Mouse (Mus musculus): ENCODE results near the gene Llph.
A peak's percentile ranks its signal among the peaks of the same experiment; 100 is the strongest.

Llph gene

DNA sequence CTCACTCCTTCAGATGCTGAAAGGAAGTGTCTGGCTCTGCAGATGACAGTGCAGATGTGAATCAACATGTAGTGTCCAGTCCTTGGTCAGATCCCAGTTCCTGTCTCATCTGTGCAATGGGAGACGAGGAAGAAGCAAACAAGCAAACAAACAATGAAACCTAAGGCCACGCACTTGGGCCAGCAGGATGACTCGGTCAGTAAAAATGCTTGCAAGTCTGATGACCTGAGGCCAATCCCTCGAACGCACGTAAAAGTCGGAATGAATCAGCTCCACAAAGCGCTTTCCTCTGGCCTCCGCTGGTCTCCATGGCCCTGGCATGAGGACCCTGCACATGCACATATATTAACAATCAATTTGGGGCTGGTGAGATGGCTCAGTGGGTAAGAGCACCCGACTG is 7.9 kb upstream of the Llph start:
- no peak for DNase-seq (ENCODE audit: low read depth, low spot score)

DNA sequence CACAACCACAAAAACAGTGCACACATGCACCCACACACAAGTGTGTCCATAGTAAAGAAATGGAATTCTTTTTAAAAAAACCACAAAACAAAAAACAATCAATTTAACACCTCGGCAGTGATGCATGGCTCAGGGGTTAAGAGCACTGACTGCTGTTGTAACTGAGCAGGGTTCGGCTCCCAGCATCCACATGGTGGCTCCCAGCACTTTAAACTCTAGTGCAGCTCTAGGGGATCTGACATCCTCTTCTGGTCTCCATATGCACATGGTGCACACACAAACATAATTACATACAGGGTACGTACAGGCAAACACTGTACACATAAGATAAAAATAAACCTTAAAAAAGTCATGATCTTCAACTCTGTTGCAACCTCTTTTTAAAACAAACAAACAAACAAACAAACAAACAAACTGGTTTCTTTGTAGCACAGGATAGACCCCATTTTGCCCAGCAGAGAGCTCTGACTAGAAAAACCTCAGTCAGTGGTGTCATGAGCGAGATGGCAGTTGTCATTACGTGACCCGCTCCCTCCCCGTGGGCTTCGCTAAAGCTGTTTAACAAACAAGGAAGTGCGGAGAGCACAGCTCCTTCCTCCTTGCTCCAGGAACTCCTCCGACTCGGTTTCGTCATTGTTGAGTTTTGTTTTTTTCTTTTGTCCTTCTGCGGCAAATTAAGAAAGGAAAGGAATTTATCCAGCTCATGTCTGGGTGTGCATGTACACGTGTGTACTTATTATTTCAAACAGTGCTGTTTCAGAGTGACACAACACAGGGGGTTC is 7.1 kb upstream of the Llph start:
- DNase-seq (ENCODE audit: low read depth, low spot score) = no peak

DNA sequence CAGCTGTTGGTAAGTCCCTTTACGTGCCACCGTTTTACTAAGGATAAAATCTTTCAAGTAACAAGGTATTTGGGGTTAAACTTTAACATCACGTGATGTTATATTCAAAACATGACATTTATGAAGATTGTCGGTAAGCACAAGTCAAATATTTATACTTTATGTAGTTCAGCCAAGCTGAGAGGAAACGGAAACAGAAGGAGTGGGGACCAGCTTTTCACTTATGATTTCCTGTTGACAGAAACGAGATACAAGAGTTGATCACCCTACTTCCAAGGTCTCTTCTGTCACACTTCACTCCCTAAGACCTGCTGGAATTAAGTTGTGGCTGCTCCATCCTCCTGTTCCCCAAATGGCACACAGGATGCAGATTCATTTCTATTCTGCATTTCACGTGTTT is 6.1 kb upstream of the Llph start:
- no peak for DNase-seq (ENCODE audit: low read depth, low spot score)

DNA sequence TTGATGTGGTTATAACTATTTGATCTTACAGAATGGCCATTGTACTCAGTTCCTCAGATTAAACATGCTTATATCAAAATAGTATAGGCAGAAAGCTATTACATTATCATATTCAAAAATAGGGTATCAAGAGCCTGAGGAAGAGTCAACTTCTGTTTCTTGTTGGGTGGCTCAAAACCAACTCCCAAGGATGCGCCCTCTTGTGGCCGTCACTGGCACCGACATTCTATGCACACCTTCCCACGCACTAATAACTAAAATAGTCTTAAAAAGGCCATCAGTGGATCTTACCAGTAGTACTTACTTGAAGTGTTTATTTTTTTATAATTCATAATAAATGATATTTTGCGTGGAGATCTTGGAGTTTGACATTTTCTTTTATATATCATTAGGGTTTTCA is 4.8 kb downstream of the Llph start:
- DNase-seq (ENCODE audit: low read depth, low spot score) = peak; percentile 53

DNA sequence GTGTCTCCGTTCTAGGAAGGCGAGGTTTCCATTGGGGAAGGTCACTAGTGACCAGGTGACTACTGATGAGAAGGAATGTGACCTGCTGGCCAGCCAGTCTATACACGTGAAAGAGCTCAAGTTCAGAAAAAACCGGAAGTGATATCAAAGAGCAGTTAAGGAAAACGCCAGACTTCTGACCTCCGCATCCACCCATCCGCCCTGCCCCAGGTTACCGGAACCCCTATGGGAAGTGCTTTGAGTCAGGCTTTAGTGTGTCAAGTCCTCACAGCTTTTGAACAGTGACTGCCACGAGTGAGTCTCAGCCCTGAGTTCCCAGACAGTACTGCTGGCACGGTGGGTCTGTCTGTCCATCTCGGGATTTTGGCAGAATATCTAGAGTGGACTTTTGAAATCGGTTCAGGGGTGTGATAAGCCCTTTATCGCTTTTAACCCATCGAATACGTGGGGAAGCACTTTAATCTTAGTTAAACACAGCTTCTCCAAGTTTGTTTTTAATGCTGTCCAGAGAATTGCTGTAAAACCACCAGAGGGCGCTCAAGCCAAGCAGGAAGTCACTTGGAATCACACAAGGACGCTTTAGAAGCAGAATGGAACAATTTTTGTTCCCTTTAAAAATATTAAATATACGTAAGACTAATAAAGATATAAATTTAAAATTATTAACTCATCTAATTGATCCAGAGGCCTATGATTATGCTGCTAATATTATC is 6.9 kb downstream of the Llph start:
- DNase-seq (ENCODE audit: low read depth, low spot score) = no peak

DNA sequence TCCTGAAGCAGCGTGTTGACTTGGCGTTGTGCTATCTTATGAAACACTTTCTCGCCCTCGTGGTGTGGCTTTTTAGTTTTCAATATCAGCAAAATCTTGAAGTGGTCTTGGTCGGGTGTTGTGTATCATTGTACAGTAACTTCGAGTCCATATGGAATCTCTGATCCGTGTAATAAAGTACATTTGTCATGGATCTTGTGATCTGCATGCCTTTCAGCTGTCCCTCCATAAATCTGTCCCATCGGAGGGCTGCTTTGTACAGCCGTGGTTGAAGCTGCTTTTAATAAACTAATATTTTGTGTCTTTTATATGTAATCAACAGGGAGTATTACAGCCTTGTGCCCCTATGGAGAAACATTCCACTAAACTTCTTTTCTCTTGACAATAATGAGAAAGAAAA is 10.0 kb downstream of the Llph start:
- no peak for DNase-seq (ENCODE audit: low read depth, low spot score)

DNA sequence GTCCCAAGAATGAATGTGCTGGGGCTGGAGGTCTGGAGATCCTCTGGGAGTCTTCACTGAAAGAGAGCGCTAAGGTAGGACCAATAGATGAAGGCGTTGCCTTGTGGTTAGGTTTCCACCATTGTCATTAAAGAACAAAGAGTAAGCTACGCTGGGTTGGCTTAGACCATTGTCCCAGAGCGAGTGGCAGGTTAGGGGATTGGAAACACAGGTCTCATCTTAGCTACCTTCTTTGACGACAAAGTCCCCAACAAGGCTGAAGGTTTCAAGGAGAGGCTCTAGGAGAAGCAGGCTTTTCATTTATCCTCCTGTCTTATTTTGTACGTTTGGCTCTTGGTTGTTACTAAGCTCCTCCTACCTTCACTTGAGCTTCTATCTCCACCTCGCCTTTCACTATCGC is 11.4 kb downstream of the Llph start:
- DNase-seq (ENCODE audit: low read depth, low spot score) = no peak

DNA sequence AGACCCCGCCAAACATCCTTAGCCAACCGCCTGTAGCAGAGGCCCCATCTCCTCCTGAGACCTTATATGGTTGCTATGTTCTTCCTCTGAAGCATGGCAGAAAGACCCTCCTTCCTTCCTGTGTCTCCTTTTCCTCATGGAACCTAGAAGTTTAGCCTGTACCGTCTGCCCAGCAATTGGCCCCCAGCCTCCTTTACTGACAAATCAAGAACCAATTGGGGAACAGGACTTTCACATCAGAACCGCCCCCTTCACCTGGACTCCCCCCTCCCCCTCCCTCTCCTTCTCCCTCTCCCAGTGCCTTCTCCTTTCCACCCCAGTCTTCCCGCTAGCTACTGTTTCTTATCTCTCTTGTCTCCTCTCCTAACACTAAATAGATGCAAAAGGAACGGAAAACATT is 12.6 kb downstream of the Llph start:
- no peak for DNase-seq (ENCODE audit: low read depth, low spot score)

DNA sequence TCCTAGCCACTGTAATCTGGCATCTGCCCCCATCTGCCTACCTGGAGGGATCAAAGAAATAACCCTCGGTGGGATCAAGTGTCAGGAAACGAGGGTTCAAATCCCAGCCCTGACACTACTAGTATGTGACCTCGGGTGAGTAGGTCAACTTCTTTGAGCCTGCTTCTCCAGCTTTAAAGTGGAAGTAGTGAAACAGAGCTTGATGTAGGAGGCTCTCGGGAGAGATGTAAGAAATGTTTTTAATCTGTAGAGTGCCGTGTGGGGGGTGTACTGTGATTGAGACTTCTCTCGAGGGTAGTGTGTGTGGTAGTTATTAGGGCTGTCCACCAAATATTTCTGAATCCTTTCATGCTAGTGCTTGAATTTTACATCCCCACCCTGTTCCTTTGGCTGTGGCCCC is 15.6 kb downstream of the Llph start:
- no peak for DNase-seq (ENCODE audit: low read depth, low spot score)

DNA sequence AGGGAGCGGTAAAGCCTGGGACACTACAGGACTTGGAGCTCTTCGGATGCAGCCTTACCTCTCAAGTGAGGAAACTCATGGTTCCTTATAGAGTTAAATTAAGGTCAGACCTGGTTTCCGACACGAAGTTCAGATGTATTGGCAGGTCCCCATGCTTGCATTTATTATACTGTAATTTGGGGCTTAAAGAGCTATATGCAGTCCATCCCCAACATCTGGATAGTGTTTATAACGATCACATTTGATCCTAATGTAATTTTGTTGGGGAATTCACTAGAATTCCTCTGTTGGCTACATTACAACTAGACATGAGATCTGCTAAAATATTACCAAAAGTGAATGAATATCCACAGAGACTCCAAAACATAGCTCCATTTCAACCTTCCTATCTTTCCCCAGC is 18.8 kb downstream of the Llph start:
- no peak for DNase-seq (ENCODE audit: low read depth, low spot score)

DNA sequence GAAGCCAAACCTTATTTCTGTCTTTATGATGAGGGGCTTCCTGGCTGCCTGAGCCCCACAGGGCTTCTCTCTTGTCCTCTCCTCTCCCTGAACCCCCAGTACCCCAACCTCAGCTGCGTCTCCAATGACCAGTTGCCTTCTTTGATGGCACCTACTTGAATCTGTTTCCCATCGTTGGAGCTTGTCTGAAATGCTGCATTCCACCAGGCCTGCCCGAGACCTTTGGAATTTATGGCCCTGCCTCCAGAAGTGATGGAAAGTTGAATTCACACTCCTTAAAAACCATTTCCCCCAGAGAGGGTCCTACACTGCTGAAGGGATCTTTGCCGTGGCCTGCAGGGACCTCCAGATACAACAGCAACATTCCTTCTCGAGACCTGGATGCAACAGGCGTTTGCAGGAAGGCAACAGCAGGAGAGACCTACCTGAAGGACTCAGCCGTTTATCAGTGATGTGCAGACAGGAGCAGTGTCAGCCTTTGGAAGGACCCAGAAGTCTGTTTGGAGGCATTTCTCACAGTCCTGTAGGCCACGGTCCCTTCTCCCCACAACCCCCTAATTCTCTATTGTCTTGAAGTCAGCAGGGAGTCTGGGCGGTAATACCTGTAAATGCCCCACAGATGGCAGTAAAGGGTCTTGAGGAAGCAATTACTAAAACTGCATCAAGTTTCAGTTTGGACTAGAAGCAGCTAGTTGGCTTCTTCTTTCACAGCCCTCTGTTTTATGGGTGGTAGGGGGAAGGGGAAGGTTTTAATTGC is 20.3 kb downstream of the Llph start:
- DNase-seq (ENCODE audit: low read depth, low spot score) = no peak

DNA sequence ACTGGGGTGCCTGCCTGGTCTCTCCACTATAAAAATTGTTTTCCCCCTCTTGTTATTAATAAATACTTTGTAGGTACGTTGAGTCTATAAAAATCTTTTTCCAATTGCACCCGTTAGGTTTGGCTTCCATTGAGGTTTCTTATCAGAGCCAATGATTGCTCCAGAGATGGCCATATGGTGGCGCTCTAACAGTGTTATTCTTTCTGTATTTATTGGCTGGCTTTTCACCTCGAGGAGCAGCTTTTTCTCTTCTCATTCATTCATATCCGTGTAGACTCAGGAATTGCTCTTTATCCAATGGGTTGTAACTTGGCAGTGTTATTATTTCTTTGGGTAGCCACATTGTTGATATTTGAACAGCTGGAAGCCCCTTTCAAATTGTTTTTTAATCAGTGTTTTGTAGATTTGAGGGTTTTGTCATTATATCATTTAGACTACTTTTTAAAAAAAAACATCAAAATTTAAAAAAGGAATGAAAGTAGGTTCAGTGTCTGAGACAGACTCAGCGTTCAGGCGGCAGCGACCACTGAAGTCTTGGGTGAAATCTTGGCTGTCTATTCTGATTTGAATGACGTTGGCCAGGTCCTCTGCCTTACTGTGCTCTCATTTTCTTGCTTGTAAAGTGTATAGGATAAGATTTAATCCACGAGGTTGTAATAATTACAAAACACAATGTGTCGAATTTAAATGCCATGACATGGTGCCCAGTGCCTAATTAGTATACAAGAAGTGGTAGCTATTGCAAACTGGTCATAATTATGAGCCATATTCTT is 24.2 kb downstream of the Llph start:
- no peak for DNase-seq (ENCODE audit: low read depth, low spot score)

DNA sequence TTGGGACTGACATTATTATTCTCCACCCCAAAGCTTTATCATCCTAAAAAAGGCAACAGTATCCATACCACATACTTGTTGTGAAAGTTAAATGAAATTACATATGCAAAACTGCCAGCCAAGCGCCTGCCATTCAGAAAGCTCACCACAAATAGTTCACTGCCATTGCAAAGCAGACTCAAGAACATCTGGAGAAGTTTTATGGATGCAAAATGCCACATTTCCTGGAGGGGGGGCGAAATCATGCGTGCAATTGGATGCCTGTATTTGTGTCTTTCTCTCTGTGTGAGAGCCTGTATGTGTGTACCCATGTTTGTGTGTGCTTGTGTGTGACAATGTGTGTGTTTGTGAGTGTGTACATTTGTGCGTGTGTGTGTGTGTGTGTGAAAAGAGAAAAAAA is 24.9 kb downstream of the Llph start:
- no peak for DNase-seq (ENCODE audit: low read depth, low spot score)

DNA sequence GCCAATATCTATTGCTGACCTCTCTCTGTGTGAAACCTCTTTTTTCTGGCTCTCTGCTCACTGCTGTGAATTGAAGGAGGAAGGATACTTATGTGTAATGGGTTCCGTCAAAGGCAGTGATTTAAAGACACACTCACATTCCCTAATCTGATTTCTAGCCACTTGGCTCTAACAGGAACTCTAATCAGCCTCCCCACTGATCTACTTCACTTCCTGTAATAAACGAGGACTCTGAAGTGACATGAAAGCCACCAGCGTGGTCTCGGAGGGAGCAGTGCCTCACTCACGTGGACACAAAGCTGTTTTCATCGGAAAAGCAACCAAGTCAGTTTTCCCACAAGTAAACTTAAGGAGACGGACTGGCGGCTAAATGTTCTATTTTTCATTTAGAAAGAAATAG is 25.9 kb downstream of the Llph start:
- no peak for DNase-seq (ENCODE audit: low read depth, low spot score)

DNA sequence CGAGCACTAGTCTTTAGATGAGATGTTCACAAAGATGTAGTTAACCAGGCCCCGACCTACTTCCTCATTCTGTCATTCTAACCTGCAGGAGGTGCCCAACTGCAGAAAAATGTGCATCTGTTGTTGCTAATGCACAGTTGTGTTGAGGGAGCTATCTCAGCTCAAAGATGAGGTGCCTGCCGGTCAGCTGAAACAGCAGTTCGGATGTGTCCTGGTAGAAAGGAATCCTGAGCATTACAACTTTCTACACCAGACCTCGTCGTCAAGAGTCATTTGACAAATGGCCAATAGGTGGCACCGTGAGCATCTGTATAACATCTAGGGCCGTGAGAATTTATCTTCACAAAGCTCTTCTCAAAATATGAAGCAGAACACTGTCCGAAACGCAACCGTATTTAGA is 30.4 kb downstream of the Llph start:
- no peak for DNase-seq (ENCODE audit: low read depth, low spot score)

DNA sequence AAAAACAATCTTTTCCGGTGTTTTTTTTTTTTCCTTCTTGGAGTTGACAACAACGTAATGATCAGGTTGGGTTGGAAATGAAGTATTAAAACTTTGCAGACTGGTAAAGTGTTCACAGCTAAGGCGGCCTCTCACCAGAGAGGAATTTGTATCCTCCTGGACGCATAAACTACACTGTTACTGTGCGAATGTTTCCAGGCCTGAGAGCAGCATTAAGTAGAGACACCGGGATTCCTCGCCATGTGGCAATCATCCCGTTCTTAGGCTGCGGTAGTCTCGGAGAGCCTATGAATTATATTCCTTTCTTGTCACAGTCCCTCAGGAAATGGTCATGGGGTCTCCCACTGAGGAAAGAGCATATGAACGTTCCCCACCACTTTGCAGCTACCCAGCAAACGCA is 40.9 kb downstream of the Llph start:
- no peak for DNase-seq (ENCODE audit: low read depth, low spot score)

DNA sequence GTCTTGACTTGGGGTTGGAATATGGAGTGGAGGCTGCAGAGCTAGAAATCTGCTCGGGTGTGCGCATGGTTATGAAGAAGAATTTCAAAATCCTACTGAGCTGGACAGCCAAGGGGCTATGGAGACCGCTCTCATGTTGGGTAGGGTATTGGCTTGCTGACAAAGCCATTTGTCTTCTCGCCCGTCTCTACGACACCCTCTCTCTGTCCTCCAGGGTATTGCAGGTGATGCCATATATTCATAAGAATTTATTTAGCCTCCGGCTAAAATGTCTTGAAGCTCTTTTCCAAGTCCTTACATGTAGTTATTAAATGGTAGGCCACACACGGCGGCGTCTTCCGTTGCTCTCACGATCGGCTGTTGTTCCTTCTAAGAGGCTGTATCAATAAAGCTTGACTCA is 43.1 kb downstream of the Llph start:
- no peak for DNase-seq (ENCODE audit: low read depth, low spot score)

DNA sequence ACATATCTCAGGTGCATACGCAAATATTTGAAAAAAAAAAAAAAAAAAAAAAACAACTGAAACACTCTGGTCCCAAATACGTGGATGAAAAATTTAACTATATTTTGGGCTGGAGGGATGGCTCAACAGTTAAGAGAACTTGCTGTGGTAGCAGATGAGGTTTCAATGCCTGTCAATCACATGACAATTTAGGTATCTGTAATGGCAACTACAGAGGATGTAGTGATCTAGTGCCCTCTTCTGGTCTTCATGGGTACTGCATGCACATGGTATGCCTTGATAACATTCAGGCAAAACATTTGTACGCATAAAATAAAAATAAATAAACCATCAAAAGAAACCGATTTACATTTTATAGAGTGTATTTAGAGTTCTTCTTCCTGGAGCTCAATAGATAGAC is 43.9 kb downstream of the Llph start:
- DNase-seq (ENCODE audit: low read depth, low spot score) = peak; percentile 36

DNA sequence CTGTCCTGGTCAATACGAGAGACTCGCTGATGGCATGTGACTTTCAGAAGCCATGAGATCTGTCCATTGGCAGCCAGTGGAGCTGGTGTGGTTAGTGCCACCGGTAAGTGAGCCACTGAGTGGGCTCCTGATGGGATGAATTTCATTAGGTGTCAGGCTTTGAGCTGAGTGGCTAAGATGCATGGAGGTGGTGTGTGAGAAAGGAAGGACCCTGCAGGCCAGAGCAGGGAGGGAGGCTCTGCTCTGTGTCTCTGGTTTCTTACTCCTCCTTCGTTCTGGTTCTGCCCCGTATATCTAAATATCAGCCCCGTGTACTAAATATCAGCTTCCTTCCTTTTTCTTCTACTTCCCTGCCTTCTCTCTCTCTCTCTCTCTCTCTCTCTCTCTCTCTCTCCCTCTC is 44.4 kb downstream of the Llph start:
- DNase-seq (ENCODE audit: low read depth, low spot score) = no peak

DNA sequence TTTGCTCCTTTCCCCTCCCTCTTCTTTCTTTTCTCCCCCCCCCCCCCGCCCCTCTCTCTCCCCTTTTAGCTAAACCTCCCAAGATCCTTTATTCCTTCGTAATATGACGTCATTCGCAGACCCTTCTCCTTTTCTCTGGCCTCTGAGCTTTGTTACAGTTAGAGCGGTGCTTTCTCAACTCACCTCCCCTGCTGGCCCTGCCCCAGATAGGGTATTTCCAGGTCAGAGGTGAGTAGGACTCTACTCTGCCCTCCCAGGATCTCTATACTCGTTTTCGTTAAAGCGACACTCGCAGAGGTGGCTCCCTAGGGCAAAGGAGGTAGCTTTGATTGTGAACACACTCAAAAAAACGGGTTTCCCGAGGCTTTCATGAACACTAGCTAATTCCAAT is 45.0 kb downstream of the Llph start:
- no peak for DNase-seq (ENCODE audit: low read depth, low spot score)

DNA sequence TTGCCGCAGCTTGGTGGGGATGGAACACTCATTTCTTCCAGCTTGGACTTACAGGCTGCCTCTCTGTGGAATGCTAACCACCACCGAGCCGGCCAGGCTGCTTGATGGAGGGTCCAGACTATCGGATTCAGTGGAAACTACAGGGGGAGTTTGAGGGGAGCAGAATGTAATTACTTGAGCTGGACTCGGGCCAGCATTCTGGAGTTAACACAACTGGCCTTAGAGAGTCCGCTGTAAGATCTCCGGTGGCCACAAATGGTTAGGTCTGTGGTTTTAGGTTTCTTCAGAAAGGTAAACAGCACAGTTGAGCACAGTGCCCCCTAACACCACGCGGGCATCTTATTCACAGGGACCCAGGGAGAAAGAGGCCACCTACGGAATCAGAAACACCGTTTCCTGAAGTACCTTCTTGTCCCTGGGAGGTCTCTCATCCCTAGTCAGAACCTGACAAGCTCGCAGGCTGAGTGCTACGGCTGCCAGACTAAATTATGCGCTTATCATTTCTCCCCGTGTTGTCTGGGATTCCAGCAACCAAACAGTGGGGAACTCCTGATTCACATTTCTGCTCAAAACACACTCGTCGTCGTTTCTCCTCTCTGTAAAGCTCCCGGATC is 45.5 kb downstream of the Llph start:
- no peak for DNase-seq (ENCODE audit: low read depth, low spot score)

DNA sequence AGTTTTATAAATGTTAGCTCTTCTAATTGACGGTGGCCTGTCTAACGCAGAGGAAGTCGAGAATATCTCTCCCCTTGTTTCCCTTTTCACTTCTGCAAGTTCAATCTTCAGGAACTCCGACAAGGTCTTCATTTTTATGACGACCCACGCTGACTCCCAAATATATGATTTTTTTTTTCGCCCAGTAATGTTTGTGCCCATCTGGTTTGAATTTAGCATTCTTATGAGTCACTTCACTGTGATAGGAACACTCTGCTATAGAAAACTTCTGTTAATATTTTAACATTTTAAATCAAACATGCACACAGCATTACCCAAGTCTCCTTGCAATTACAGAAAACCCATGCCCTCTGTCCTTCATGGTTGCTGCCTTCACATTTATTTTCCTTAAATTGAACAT is 46.5 kb downstream of the Llph start:
- DNase-seq (ENCODE audit: low read depth, low spot score) = no peak
